Mouse (Mus musculus) gastrocnemius, postnatal 14 days (tissue): ENCODE results near the gene Olfr1065. TPM values are rescaled to one million over a fixed set of nuclear protein-coding genes. Genes with fewer than 3 reads are reported as not detected.
A peak's percentile ranks its signal among the peaks of the same experiment; 100 is the strongest.
"Not testable (repeated sequence)": the region's sequence is repeated elsewhere in the genome, so short reads cannot be mapped to it uniquely, and the experiment has no call there.

Experiments used
- DNase-seq: peaks from one replicate; pipeline ENCODE4 v3.0.0; 2021; ENCODE audit warnings: mixed read lengths
- intact Hi-C: fragments of 180-260 bp; cut with DNase I; formaldehyde crosslinking; loops from one replicate; pipeline ENCODE4 v1.15.1; 2025; ENCODE audit warnings: low total_unique reads
- long read RNA-seq, 2 experiments: library from polyadenylated mRNA; stranded (forward); transcript quantifications; one replicate each; pipeline ENCODE4 v2.0.0; 2021
- total RNA-seq, 2 experiments: library from RNA; stranded (reverse); gene quantifications; 2 replicates each; pipeline ENCODE4 v1.2.3; 2021

The Olfr1065 gene
- total RNA-seq = not detected
- long read RNA-seq, experiment 1 = 0 reads
- long read RNA-seq, experiment 2 = 0 reads

DNA sequence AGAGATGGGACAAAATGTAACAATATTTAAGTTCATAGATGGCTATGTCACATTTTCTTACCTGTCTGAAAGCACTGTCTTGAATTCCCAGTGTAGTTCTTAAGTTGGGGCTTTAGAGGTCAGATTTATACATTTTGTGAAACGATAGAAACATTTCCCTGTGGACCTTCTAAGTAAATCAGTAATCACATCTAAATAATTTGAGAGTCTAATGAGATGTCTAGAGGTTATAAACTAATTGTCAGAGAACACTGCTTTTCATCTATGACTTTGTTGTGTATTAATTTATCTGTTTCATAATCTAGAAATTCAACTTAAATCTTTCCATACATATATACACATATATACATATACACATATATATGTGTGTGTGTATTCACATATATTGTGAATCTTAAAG is at the start of gene Olfr1065:
Gene Olfr1065 (minus strand): TSS at position 101 of the 400 bp plus-strand sequence.
- intact Hi-C loops, DNase-seq: not testable (repeated sequence)

DNA sequence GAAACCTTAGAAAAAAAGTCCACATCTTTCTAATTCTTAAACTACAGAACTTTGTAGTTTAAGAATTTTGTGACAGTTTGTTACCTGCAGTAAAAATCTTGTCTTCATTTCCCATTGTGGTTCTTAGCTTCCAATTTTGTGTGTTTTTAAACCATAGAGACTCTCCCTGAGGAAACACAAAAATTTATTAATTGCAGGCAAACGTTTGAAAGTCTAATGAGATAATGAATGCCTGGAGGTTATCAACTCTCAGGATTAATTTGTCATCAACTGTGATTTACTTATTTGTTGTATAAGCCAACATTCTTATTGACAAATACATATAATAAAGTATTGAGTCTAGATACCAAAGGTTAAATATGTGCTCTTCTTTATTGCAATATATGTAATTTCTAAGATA is 36.9 kb upstream of the Olfr1065 start, which contains the start of gene Olfr228:
Gene Olfr228 (minus strand): TSS at position 101 of the 400 bp plus-strand sequence.
- DNase-seq = no peak

DNA sequence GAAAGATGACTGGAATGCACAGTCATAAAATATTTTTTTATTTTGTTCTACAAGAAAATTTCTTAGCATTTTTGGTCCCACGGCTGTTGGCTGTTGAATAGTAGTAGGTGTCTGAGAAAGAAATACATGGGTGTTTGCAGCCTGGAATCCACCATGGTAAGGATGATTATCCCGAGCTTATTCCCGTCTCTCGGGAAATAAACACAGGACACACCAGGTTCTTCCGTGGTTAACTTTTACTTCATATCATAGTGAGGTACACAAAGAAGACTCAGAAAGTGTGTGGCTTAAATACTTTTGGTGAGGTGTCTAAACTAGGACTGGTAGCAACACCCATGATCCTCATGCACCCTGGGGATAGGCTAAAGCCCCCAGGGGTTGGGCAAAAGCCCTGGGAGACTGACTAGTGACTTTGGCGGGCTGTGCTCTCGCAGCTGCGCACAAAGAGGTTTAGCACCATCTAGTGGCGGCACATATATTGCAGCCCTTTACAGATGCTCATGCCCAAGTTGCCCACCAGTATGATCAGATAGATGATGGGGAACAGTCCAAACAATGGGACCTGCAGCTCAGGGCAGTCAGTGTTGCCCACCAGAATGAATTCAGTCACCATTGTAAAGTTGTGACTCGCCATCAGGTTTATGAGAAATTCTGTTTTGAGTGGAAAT is 14.2 kb upstream of the Olfr1065 start:
- DNase-seq = peak; percentile 10
- intact Hi-C loops = loop anchor here (5.0 kb wide), 1 partner anchor 737 kb away; no protein-coding TSS in a partner anchor

More for the DNA sequence above, 36.9 kb upstream of the Olfr1065 start, which contains the start of gene Olfr228:
- intact Hi-C loops = no loop called here

DNA sequence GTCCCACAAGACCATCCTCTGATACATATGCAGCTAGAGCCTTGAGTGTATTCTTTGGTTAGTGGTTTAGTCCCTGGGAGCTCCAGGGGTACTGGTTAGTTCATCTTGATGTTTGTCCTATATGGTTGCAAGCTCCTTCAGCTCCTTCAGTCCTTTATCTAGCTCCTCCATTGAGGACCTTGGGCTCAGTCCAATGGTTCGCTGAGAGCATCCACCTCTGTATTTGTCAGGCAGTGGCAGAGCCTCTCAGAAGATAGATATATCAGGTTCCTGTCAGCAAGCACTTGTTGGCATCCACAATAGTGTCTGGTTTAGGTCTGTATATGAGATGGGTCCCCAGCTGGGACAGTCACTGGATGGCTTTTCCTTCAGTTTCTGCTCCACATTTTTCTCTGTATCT is 10.0 kb upstream of the Olfr1065 start:
- DNase-seq = no peak
- intact Hi-C loops = loop anchor here (5.0 kb wide), 1 partner anchor 733 kb away; no protein-coding TSS in a partner anchor

DNA sequence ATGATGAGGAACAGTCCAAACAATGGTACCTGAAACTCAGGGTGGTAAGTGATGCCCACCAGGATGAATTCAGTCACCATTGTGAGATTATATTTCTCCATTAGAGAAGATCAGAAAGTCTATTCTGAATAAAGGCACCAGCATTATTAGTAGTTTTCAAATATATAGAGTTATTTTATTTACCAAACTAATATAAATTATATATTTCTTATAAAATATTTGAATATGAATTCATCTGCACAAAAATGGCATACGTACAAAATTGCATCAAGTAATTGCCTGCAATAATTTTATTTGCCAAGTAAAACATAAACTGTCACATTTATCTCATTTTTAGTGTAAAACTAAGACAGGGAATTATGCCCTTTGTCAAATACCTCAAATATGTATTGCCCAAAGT is 5.8 kb upstream of the Olfr1065 start, which contains the start of gene Olfr1066:
Gene Olfr1066 (minus strand): TSS at position 101 of the 400 bp plus-strand sequence.
- intact Hi-C loops = no loop called here
- no peak for DNase-seq

DNA sequence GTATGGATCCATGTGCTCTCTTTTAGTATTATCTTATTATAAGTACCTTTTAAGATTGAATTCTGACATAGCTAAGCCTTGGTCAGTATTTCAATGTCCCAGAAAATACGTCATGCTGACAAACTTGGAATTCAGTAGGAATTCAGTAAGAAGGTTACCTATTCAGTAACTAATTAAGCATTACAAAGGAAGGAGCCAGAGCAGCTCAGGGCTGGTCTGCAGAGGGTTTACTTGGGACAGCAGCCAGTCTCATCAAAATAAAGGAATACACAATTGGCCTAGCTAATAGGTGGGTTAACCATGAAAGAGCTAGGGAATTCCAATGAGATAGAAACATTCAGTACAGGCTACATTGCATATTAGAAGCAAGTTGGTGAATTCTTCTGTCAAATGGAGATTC is 8.3 kb downstream of the Olfr1065 start:
- intact Hi-C loops = not testable (repeated sequence)

DNA sequence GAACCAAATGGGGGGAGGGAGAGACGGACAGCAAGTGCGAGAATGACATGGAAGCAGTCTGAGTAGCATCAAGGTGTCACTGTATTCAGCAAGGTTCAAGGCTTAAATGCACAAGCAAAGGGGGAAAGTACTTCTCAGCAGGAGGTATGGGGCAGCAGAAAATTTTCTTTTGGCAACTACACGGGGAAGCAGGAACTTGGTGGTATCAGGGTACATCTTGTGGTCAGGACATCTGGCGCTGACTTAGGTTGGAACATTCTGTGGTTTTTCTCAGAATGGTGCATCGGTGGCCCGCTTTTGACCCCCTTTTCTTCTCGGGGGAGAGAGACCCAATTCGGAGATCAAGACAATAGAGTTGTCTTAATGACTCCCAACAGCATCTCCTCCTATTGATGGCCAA is 21.9 kb downstream of the Olfr1065 start:
- DNase-seq, intact Hi-C loops: not testable (repeated sequence)

More for the DNA sequence above, 8.3 kb downstream of the Olfr1065 start:
- not testable (repeated sequence) for DNase-seq

DNA sequence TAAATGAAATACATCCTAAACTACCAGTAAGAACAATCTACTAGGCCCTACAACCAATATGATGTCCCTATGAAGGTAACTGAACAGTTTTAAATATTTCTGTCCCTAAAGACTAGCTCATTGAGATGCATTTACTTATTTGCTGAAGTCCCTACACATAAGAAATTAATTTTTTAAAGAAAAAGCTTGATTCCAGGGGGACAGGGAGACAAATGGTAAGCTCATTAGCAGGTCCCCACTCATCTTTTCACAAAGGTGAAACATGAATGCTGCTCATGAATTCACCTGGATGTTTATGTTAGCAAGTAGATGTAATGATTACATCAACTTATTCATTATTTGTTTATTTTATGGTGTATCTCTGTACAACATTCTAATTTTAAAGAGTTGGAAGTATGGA is 23.7 kb downstream of the Olfr1065 start, which contains the start of gene Olfr1062:
Gene Olfr1062 (minus strand): TSS at position 101 of the 400 bp plus-strand sequence.
- DNase-seq, intact Hi-C loops: not testable (repeated sequence)

DNA sequence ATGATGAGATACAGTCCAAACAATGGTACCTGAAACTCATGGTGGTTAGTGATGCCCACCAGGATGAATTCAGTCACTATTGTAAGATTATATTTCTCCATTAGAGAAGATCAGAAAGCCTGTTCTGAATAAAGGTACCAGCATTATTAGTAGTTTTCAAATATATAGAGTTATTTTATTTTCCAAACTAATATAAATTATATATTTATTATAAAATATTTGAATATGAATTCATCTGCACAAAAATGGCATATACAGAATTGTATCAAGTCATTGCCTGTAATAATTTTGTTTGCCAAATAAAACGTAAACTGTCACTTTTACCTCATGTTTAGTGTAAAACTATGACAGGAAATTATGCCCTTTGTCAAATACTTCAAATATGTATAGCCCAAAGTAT is 36.4 kb downstream of the Olfr1065 start, which contains the start of gene Olfr1061:
Gene Olfr1061 (minus strand): TSS at position 101 of the 400 bp plus-strand sequence.
- intact Hi-C loops = no loop called here
- DNase-seq = no peak

DNA sequence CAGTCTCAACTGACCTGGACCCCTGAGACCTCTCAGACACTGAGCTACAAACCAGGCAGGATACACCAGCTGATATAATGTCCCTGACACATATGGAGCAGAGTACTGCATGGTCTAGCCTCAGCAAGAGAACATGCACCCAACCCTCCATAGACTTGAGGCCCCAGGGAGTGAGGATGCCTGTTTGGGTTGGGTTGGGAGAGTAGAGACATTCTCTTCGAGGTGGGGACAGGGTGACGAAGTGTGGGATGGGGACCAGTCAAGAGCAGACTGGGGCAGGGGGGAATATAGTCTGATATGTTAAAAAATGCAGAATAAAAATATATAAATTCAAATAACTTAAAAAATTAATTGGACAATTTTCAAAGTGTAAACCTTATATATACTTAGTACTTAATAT is 55.3 kb downstream of the Olfr1065 start:
- intact Hi-C loops = no loop called here
- no peak for DNase-seq

Other genes with a start within 250 kb of the Olfr1065 start
- gene Olfr1045, start 247.6 kb downstream of the Olfr1065 start, total RNA-seq = not detected
- not detected for gene Olfr1046, start 231.3 kb downstream of the Olfr1065 start, total RNA-seq
- not detected for gene Olfr1047, start 219.2 kb downstream of the Olfr1065 start, total RNA-seq
- gene Olfr1048, start 210.3 kb downstream of the Olfr1065 start, total RNA-seq = not detected
- gene Olfr1049, start 192.3 kb downstream of the Olfr1065 start, total RNA-seq = not detected
- not detected for gene Olfr1051, start 171.5 kb downstream of the Olfr1065 start, total RNA-seq
- gene Olfr1052, start 158.1 kb downstream of the Olfr1065 start, total RNA-seq = not detected
- gene Olfr1053, start 135.3 kb downstream of the Olfr1065 start, total RNA-seq = not detected
- gene Olfr1054, start 115.2 kb downstream of the Olfr1065 start, total RNA-seq = not detected
- not detected for gene Olfr1055, start 100.3 kb downstream of the Olfr1065 start, total RNA-seq
- gene Olfr1056, start 88.1 kb downstream of the Olfr1065 start, total RNA-seq = not detected
- gene Olfr1057, start 72.2 kb downstream of the Olfr1065 start, total RNA-seq = not detected
- gene Olfr1058, start 62.0 kb downstream of the Olfr1065 start, total RNA-seq = not detected
- not detected for gene Olfr1061, start 36.5 kb downstream of the Olfr1065 start, total RNA-seq
- gene Olfr1062, start 23.8 kb downstream of the Olfr1065 start, total RNA-seq = not detected
- gene Olfr1066, start 5.7 kb upstream of the Olfr1065 start, total RNA-seq = not detected
- not detected for gene Olfr228, start 36.8 kb upstream of the Olfr1065 start, total RNA-seq
- gene Olfr1076, start 57.9 kb upstream of the Olfr1065 start, total RNA-seq = not detected
- not detected for gene Olfr1079, start 91.9 kb upstream of the Olfr1065 start, total RNA-seq
- not detected for gene Olfr1080, start 107.6 kb upstream of the Olfr1065 start, total RNA-seq
- not detected for gene Olfr1082, start 148.4 kb upstream of the Olfr1065 start, total RNA-seq
- gene Olfr1084, start 189.1 kb upstream of the Olfr1065 start, total RNA-seq = not detected
- not detected for gene Olfr1085, start 211.4 kb upstream of the Olfr1065 start, total RNA-seq
- not detected for gene Olfr1086, start 229.5 kb upstream of the Olfr1065 start, total RNA-seq
- gene Olfr1087, start 247.8 kb upstream of the Olfr1065 start, total RNA-seq = not detected